Mouse (Mus musculus): ENCODE results near the gene Hp. TPM values are rescaled to one million over a fixed set of nuclear protein-coding genes. Genes with fewer than 3 reads are reported as not detected.

Gene Hp
- polyA plus RNA-seq, 1 experiment from 2014 or later = 0.74 TPM

- H3K36me3 ChIP-seq (ENCODE audit: control insufficient read depth, insufficient read depth, low read length) = peaks cover 8% of the 10 kb centered on the region
- no peaks in the 10 kb centered on the region for H3K27me3 ChIP-seq (ENCODE audit: control insufficient read depth, insufficient read depth, low read length)
- no peak overlapping the region for H3K27ac ChIP-seq (ENCODE audit: low read depth, low read length)
- no peak overlapping the region for H3K9ac ChIP-seq (ENCODE audit: low read depth, low read length)
- H3K9me3 ChIP-seq (replicated peaks; ENCODE audit: control insufficient read depth, low read length) = no peaks in the 10 kb centered on the region
- no peak overlapping the region for H3K4me3 ChIP-seq (ENCODE audit: low read depth, low read length)
- no peaks in the 10 kb centered on the region for H3K4me1 ChIP-seq (ENCODE audit: control insufficient read depth, insufficient read depth, low read length)
- no peak for ATAC-seq (replicated peaks; ENCODE audit: insufficient number of reproducible peaks, low FRiP score, low TSS enrichment)
- WGBS (ENCODE audit: insufficient replicate concordance) = 49% methylated on average over 8 of the region's 8 CpGs
- no peak overlapping the region for H3K4me2 ChIP-seq
Measured at GRCm38 (mm10) chr8:109595854-109596253, 16.9 kb upstream of the Hp start.

GRCm38 (mm10) chr8:109593117-109593788 lies 14.3 kb upstream of the Hp start:
- Histone ChIP-seq H3K9ac (ENCODE audit: low read depth, low read length) (no peak overlapping the region), H3K4me1 (ENCODE audit: control insufficient read depth, insufficient read depth, low read length) (no peaks in the 10 kb centered on the region), H3K9me3 (replicated peaks; ENCODE audit: control insufficient read depth, low read length) (no peaks in the 10 kb centered on the region), H3K4me2 (no peak overlapping the region), H3K27ac (ENCODE audit: low read depth, low read length) (no peak overlapping the region), H3K4me3 (ENCODE audit: low read depth, low read length) (no peak overlapping the region), H3K36me3 (ENCODE audit: control insufficient read depth, insufficient read depth, low read length) (peaks cover 8% of the 10 kb centered on the region), H3K27me3 (ENCODE audit: control insufficient read depth, insufficient read depth, low read length) (no peaks in the 10 kb centered on the region)
- 84% methylated on average over 6 of the region's 6 CpGs for WGBS (ENCODE audit: insufficient replicate concordance)
- no peak for ATAC-seq (replicated peaks; ENCODE audit: insufficient number of reproducible peaks, low FRiP score, low TSS enrichment)

GRCm38 (mm10) chr8:109592164-109592563 lies 13.2 kb upstream of the Hp start:
- Histone ChIP-seq H3K4me3 (ENCODE audit: low read depth, low read length) (no peak overlapping the region), H3K4me2 (no peak overlapping the region), H3K27ac (ENCODE audit: low read depth, low read length) (no peak overlapping the region), H3K27me3 (ENCODE audit: control insufficient read depth, insufficient read depth, low read length) (no peaks in the 10 kb centered on the region), H3K9ac (ENCODE audit: low read depth, low read length) (no peak overlapping the region), H3K9me3 (replicated peaks; ENCODE audit: control insufficient read depth, low read length) (no peaks in the 10 kb centered on the region), H3K36me3 (ENCODE audit: control insufficient read depth, insufficient read depth, low read length) (peaks cover 8% of the 10 kb centered on the region), H3K4me1 (ENCODE audit: control insufficient read depth, insufficient read depth, low read length) (no peaks in the 10 kb centered on the region; the same call in 1 of the 2 replicates)
- 87% methylated on average over 5 of the region's 5 CpGs for WGBS (ENCODE audit: insufficient replicate concordance)
- no peak for ATAC-seq (replicated peaks; ENCODE audit: insufficient number of reproducible peaks, low FRiP score, low TSS enrichment)

GRCm38 (mm10) chr8:109591367-109591766 lies 12.4 kb upstream of the Hp start:
- H3K4me3 ChIP-seq (ENCODE audit: low read depth, low read length) = no peak overlapping the region
- no peaks in the 10 kb centered on the region for H3K27me3 ChIP-seq (ENCODE audit: control insufficient read depth, insufficient read depth, low read length)
- no peak overlapping the region for H3K9ac ChIP-seq (ENCODE audit: low read depth, low read length)
- WGBS (ENCODE audit: insufficient replicate concordance) = 79% methylated on average over 3 of the region's 3 CpGs
- H3K36me3 ChIP-seq (ENCODE audit: control insufficient read depth, insufficient read depth, low read length) = peaks cover 5% of the 10 kb centered on the region; the same call in 1 of the 2 replicates
- no peak overlapping the region for H3K27ac ChIP-seq (ENCODE audit: low read depth, low read length)
- no peaks in the 10 kb centered on the region; the same call in 1 of the 2 replicates for H3K4me1 ChIP-seq (ENCODE audit: control insufficient read depth, insufficient read depth, low read length)
- no peaks in the 10 kb centered on the region for H3K9me3 ChIP-seq (replicated peaks; ENCODE audit: control insufficient read depth, low read length)
- no peak overlapping the region for H3K4me2 ChIP-seq
- ATAC-seq (replicated peaks; ENCODE audit: insufficient number of reproducible peaks, low FRiP score, low TSS enrichment) = no peak

GRCm38 (mm10) chr8:109590901-109591300 lies 11.9 kb upstream of the Hp start:
- Histone ChIP-seq H3K27ac (ENCODE audit: low read depth, low read length) (no peak overlapping the region), H3K4me1 (ENCODE audit: control insufficient read depth, insufficient read depth, low read length) (no peaks in the 10 kb centered on the region; the same call in 1 of the 2 replicates), H3K9me3 (replicated peaks; ENCODE audit: control insufficient read depth, low read length) (no peaks in the 10 kb centered on the region), H3K36me3 (ENCODE audit: control insufficient read depth, insufficient read depth, low read length) (peaks cover 5% of the 10 kb centered on the region; the same call in 1 of the 2 replicates), H3K9ac (ENCODE audit: low read depth, low read length) (no peak overlapping the region), H3K4me2 (no peak overlapping the region), H3K27me3 (ENCODE audit: control insufficient read depth, insufficient read depth, low read length) (no peaks in the 10 kb centered on the region), H3K4me3 (ENCODE audit: low read depth, low read length) (no peak overlapping the region)
- ATAC-seq (replicated peaks; ENCODE audit: insufficient number of reproducible peaks, low FRiP score, low TSS enrichment) = no peak
- 82% methylated on average over 9 of the region's 9 CpGs for WGBS (ENCODE audit: insufficient replicate concordance)

GRCm38 (mm10) chr8:109586972-109587504 lies 8.1 kb upstream of the Hp start:
- Histone ChIP-seq H3K4me1 (ENCODE audit: control insufficient read depth, insufficient read depth, low read length) (no peaks in the 10 kb centered on the region; the same call in 1 of the 2 replicates), H3K27ac (ENCODE audit: low read depth, low read length) (no peak overlapping the region), H3K4me3 (ENCODE audit: low read depth, low read length) (no peak overlapping the region), H3K9ac (ENCODE audit: low read depth, low read length) (no peak overlapping the region), H3K36me3 (ENCODE audit: control insufficient read depth, insufficient read depth, low read length) (no peaks in the 10 kb centered on the region), H3K9me3 (replicated peaks; ENCODE audit: control insufficient read depth, low read length) (peaks cover 3% of the 10 kb centered on the region; the same call in 1 of the 2 replicates), H3K27me3 (ENCODE audit: control insufficient read depth, insufficient read depth, low read length) (no peaks in the 10 kb centered on the region), H3K4me2 (no peak overlapping the region)
- no peak for ATAC-seq (replicated peaks; ENCODE audit: insufficient number of reproducible peaks, low FRiP score, low TSS enrichment)
- WGBS (ENCODE audit: insufficient replicate concordance) = 53% methylated on average over 7 of the region's 7 CpGs

- Histone ChIP-seq H3K27me3 (ENCODE audit: control insufficient read depth, insufficient read depth, low read length) (no peaks in the 10 kb centered on the region), H3K9me3 (replicated peaks; ENCODE audit: control insufficient read depth, low read length) (peaks cover 3% of the 10 kb centered on the region; the same call in 1 of the 2 replicates), H3K4me1 (ENCODE audit: control insufficient read depth, insufficient read depth, low read length) (no peaks in the 10 kb centered on the region; the same call in 1 of the 2 replicates), H3K4me2 (no peak overlapping the region), H3K9ac (ENCODE audit: low read depth, low read length) (no peak overlapping the region), H3K4me3 (ENCODE audit: low read depth, low read length) (no peak overlapping the region), H3K36me3 (ENCODE audit: control insufficient read depth, insufficient read depth, low read length) (no peaks in the 10 kb centered on the region), H3K27ac (ENCODE audit: low read depth, low read length) (no peak overlapping the region)
- ATAC-seq (replicated peaks; ENCODE audit: insufficient number of reproducible peaks, low FRiP score, low TSS enrichment) = no peak
Measured at GRCm38 (mm10) chr8:109585652-109586051, 6.7 kb upstream of the Hp start.

GRCm38 (mm10) chr8:109584830-109585229 lies 5.9 kb upstream of the Hp start:
- H3K9me3 ChIP-seq (replicated peaks; ENCODE audit: control insufficient read depth, low read length) = peaks cover 3% of the 10 kb centered on the region; the same call in 1 of the 2 replicates
- WGBS (ENCODE audit: insufficient replicate concordance) = 82% methylated on average over 3 of the region's 3 CpGs
- no peak overlapping the region for H3K4me3 ChIP-seq (ENCODE audit: low read depth, low read length)
- ATAC-seq (replicated peaks; ENCODE audit: insufficient number of reproducible peaks, low FRiP score, low TSS enrichment) = no peak
- no peak overlapping the region for H3K27ac ChIP-seq (ENCODE audit: low read depth, low read length)
- H3K4me1 ChIP-seq (ENCODE audit: control insufficient read depth, insufficient read depth, low read length) = no peaks in the 10 kb centered on the region; the same call in 1 of the 2 replicates
- H3K36me3 ChIP-seq (ENCODE audit: control insufficient read depth, insufficient read depth, low read length) = no peaks in the 10 kb centered on the region
- H3K9ac ChIP-seq (ENCODE audit: low read depth, low read length) = no peak overlapping the region
- H3K4me2 ChIP-seq = no peak overlapping the region
- H3K27me3 ChIP-seq (ENCODE audit: control insufficient read depth, insufficient read depth, low read length) = no peaks in the 10 kb centered on the region

- Histone ChIP-seq H3K4me2 (no peak overlapping the region), H3K9me3 (replicated peaks; ENCODE audit: control insufficient read depth, low read length) (peaks cover 3% of the 10 kb centered on the region; the same call in 1 of the 2 replicates), H3K9ac (ENCODE audit: low read depth, low read length) (no peak overlapping the region), H3K4me3 (ENCODE audit: low read depth, low read length) (no peak overlapping the region), H3K36me3 (ENCODE audit: control insufficient read depth, insufficient read depth, low read length) (no peaks in the 10 kb centered on the region), H3K27ac (ENCODE audit: low read depth, low read length) (no peak overlapping the region), H3K4me1 (ENCODE audit: control insufficient read depth, insufficient read depth, low read length) (no peaks in the 10 kb centered on the region; the same call in 1 of the 2 replicates), H3K27me3 (ENCODE audit: control insufficient read depth, insufficient read depth, low read length) (no peaks in the 10 kb centered on the region)
- ATAC-seq (replicated peaks; ENCODE audit: insufficient number of reproducible peaks, low FRiP score, low TSS enrichment) = no peak
- 77% methylated on average over 4 of the region's 4 CpGs for WGBS (ENCODE audit: insufficient replicate concordance)
Measured at GRCm38 (mm10) chr8:109584293-109584692, 5.3 kb upstream of the Hp start.

Data from heart, embryonic 11.5 days (tissue).